Mouse (Mus musculus): ENCODE data around the gene Hipk1.

The Hipk1 gene

DNA sequence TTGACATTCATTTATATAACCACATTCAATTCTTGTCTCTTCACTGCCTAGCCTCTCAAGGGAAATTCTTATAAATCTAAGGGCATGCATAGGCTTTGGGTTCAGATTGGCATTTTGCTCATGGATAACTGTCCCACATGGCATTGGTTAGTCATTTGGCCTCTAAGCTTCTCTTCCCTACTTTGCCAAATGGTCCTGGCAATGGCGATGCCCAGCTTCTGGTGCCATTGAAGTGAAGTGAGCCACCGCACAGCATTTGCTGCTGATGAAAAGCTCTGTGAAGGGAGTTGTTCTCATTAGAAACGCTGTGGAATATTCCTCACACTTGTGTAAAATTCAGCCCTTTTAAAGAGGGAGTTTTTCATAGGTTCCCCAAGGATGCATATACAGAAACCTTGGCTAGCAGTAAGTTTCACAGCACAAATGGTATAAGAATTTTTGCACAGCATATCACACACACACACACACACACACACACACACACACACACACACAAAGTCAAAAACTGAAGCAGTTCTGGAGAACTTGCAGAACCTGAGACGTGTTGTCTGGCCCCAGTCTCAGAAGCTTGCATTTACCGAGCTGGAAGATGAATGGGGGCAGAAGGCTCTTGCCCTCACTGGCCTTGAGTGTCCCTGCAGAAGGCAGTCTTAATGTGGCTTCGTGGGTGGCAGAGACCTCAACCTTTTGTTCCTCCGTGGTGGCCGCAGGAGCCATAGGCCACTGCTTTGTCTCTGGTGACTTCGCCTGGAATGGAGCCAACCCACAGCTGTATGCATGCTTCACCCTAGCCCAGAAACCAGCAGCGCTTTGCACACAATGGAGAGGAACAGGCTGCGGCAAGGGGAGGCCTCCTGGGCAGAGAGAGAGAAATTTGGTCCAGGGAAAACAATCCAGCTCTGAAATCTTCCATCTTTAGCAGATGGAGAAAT lies 75.3 kb downstream of the Hipk1 start:
- DNase-seq (ENCODE audit: low spot score) = no peak

- no peak for DNase-seq (ENCODE audit: low spot score)
Observed at GRCm38 (mm10) chr3:103714942-103715341, 76.4 kb downstream of the Hipk1 start.

DNA sequence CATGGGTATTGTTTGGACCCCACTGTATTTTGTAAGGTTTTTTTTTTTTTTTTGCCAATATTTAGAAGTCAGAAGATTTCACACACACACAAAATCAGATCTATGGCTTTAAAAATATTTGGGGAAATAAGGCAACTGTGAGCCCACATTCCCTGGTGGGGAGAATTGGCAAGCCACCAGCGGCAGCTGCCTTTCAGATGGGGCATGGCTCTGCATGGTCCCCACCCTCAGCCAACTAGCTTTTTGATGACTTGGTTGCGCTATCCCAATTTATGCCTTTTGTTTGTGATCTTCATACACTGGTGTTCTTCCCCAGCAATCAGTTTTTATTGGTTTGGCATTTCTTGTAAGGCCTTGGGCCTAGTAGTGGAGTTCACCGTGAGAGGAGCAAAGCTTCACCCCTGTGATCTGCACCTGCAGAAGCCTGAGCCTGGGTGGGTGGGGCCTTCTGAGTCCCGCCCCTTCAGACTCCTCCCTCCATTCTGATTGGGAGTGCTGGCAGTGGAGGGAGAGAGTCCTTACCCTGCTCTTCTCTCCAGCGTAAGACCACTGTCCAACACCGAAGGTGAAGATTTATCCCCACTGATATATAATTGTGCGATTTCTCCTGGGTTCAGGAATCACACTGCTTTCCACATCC lies 77.0 kb downstream of the Hipk1 start:
- DNase-seq (ENCODE audit: low spot score) = no peak

GRCm38 (mm10) chr3:103712196-103712595 lies 79.2 kb downstream of the Hipk1 start:
- DNase-seq (ENCODE audit: low spot score) = no peak

- no peak for DNase-seq (ENCODE audit: low spot score)
Observed at GRCm38 (mm10) chr3:103709470-103710040, 81.8 kb downstream of the Hipk1 start.

- no peak for DNase-seq (ENCODE audit: low spot score)
Observed at GRCm38 (mm10) chr3:103705426-103705825, 85.9 kb downstream of the Hipk1 start.

DNA sequence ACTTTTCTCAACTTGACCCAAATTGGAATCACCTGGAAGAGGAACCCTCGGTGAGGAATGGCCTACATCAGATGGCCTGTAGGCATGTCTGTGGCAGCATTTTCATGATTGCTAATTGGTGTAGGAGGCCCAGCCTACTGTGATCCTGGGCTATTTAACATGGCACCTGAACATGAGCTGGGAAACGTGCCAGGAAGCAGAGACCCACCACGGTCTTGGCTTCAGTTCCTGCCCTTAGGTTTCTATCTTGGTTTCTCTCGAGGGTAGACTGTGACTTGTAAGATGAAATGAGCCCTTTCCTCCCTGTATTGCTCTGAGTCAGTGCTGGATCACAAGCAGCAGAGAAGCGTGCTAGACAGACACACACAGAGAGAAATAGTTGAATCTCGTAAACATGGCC lies 86.7 kb downstream of the Hipk1 start:
- DNase-seq (ENCODE audit: low spot score) = no peak

- DNase-seq (ENCODE audit: low spot score) = no peak
Observed at GRCm38 (mm10) chr3:103696388-103696925, 94.9 kb downstream of the Hipk1 start.

DNA sequence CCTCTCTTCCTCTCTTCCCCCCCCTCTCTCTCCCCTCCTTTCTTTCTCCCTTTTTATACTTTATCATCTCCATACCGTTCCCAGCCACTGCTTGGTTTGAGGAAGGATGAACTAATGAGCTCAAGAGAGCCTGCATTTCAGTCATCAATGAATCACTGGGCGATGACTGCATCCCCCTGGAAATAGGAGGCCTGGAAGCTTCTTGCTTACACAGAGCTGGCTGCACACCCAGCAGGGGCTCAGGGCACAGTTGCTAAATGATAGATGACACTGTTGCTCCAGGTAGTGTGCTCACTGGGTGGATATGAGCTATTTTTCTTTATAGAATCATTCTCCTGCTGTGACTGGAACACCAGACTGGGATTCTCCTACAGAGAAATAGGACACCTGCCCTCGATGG lies 95.8 kb downstream of the Hipk1 start:
- DNase-seq (ENCODE audit: low spot score) = no peak

GRCm38 (mm10) chr3:103690506-103690905 lies 100.9 kb downstream of the Hipk1 start:
- no peak for DNase-seq (ENCODE audit: low spot score)

All from urinary bladder, postnatal 14 days (tissue).